Mouse (Mus musculus): ENCODE results near the gene Dido1. TPM values are rescaled to one million over a fixed set of nuclear protein-coding genes. Genes with fewer than 3 reads are reported as not detected.

Gene Dido1
- total RNA-seq, 2 experiments from 2014 or later, result 14.3 to 17.5 TPM

GRCm38 (mm10) chr2:180641576-180642554 is 67.9 kb downstream of the Dido1 start:
- intact Hi-C loops (cut with DNase I), result no loop called here
- DNase-seq, result no peak

DNA sequence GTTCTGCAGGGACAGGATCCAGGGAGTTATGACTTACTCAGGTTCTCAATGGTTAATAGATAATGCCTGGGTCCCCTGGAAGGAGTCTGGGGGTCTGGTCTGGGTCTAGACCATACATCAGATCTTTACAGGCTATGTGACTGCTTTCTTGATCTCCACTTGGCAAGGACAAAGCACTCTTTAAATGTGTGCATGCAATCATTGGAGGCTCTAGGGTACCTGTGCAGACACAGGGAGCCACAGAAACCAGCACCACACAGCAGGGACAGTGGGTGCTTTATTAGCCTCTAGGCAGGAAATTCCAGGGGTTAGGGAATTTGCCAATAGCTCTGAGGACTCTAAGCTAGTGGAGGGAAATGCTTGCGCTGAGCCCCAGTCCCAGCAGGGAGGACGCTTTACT is 97.9 kb downstream of the Dido1 start:
- intact Hi-C loops (cut with DNase I), result no loop called here
- no peak for DNase-seq

DNA sequence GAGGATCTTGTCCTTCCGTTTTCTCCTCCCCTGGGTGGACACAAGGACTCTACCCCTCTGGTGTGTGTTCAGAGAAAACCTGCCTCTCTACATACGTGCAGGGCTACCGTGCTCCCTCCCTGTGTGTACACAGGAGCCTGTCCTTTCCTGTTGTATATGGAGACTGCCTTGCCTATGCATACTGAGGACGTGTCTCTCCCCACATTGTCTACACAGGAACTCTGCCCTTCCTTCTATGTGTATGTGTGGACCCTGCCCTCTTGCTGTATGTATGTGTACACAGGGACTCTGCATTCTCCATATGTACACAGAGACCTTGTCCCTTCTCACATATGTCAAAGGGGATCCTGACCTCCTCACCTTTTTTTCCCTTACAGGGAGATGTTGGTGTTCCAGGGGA is 99.5 kb downstream of the Dido1 start:
- intact Hi-C loops (cut with DNase I), result no loop called here
- DNase-seq, result no peak

Other genes starting within 250 kb of the Dido1 start
- not detected for gene Ntsr1, start 210.0 kb downstream of the Dido1 start, total RNA-seq (2021)
- 1 to 10 TPM; 4.2 to 5.3 TPM for gene Mrgbp, start 128.7 kb downstream of the Dido1 start, total RNA-seq (2021)
- gene Ogfr, start 120.8 kb downstream of the Dido1 start, total RNA-seq (2021), result 10 to 100 TPM; 20.4 to 21.4 TPM
- under 1 TPM in 1 of 2 experiments, not detected in 1; 0.15 TPM for gene Col9a3, start 112.2 kb downstream of the Dido1 start, total RNA-seq (2021)
- not detected for gene Tcfl5, start 67.3 kb downstream of the Dido1 start, total RNA-seq (2021)
- 10 to 100 TPM; 32.1 to 33.8 TPM for gene Gid8, start 118 bp upstream of the Dido1 start, total RNA-seq (2021)
- under 1 TPM in 1 of 2 experiments, not detected in 1; 0.33 TPM for gene Slc17a9, start 15.3 kb upstream of the Dido1 start, total RNA-seq (2021)
- not detected for gene Bhlhe23, start 66.9 kb upstream of the Dido1 start, total RNA-seq (2021)
- gene Ythdf1, start 210.9 kb upstream of the Dido1 start, total RNA-seq (2021), result 10 to 100 TPM; 33.5 to 37.3 TPM
- not detected for gene Birc7, start 219.0 kb upstream of the Dido1 start, total RNA-seq (2021)
- not detected for gene Nkain4, start 244.7 kb upstream of the Dido1 start, total RNA-seq (2021)

Data from gastrocnemius, postnatal 36 days (tissue).